Mouse (Mus musculus) cerebellum, postnatal 10 days (tissue): ENCODE results near the gene Kbtbd6.
"Not testable (repeated sequence)": the region's sequence is repeated elsewhere in the genome, so short reads cannot be mapped to it uniquely, and the experiment has no call there.

Source experiments
- DNase-seq, 2 experiments: peaks; one replicate each; pipeline ENCODE4 v3.0.0; 2021; ENCODE audit warnings: mixed read lengths in 2 of 2

Kbtbd6 gene

GRCm38 (mm10) chr14:79451681-79452590 lies at the start of gene Kbtbd6:
Gene Kbtbd6, plus strand, starts transcription at chr14:79451835.
- DNase-seq = peak; percentile 84 to 85

- no peak for DNase-seq
These were observed 44.0 kb upstream of the Kbtbd6 start for GRCm38 (mm10) chr14:79407641-79408040.

GRCm38 (mm10) chr14:79409278-79409830 lies 42.3 kb upstream of the Kbtbd6 start:
- DNase-seq = no peak

GRCm38 (mm10) chr14:79410662-79411061 lies 41.0 kb upstream of the Kbtbd6 start:
- no peak for DNase-seq

- no peak for DNase-seq
These were observed 38.5 kb upstream of the Kbtbd6 start for GRCm38 (mm10) chr14:79413121-79413520.

- peak in 1 of 2 experiments; percentile 28 for DNase-seq
These were observed 31.5 kb upstream of the Kbtbd6 start for GRCm38 (mm10) chr14:79420083-79420685.

- DNase-seq = peak; percentile 92 to 95
These were observed 25.5 kb upstream of the Kbtbd6 start, which contains the start of gene Kbtbd7 for GRCm38 (mm10) chr14:79425979-79426729. Gene Kbtbd7, plus strand, starts transcription at chr14:79426511.

GRCm38 (mm10) chr14:79426730-79427365 lies 24.8 kb upstream of the Kbtbd6 start:
- DNase-seq = peak; percentile 50 to 53

GRCm38 (mm10) chr14:79434068-79434467 lies 17.6 kb upstream of the Kbtbd6 start:
- no peak for DNase-seq

- no peak for DNase-seq
These were observed 11.0 kb upstream of the Kbtbd6 start for GRCm38 (mm10) chr14:79440655-79441054.

- no peak for DNase-seq
These were observed 10.2 kb upstream of the Kbtbd6 start for GRCm38 (mm10) chr14:79441441-79441840.

- DNase-seq = no peak
These were observed 7.0 kb upstream of the Kbtbd6 start for GRCm38 (mm10) chr14:79444601-79445000.

- peak; percentile 58 to 60 for DNase-seq
These were observed 6.5 kb upstream of the Kbtbd6 start for GRCm38 (mm10) chr14:79445055-79445620.

GRCm38 (mm10) chr14:79452591-79452934 lies 928 bp downstream of the Kbtbd6 start:
- DNase-seq = not testable (repeated sequence)

- no peak for DNase-seq
These were observed 8.8 kb downstream of the Kbtbd6 start for GRCm38 (mm10) chr14:79460401-79460800.

- no peak for DNase-seq
These were observed 9.4 kb downstream of the Kbtbd6 start for GRCm38 (mm10) chr14:79460988-79461387.

GRCm38 (mm10) chr14:79465623-79466022 lies 14.0 kb downstream of the Kbtbd6 start:
- DNase-seq = no peak

- DNase-seq = peak; percentile 79 to 82
These were observed 16.0 kb downstream of the Kbtbd6 start for GRCm38 (mm10) chr14:79467621-79468020.

- no peak for DNase-seq
These were observed 21.7 kb downstream of the Kbtbd6 start for GRCm38 (mm10) chr14:79473384-79473783.

- peak; percentile 99 for DNase-seq
These were observed 29.1 kb downstream of the Kbtbd6 start, which contains the start of gene Elf1 for GRCm38 (mm10) chr14:79480624-79481338. Gene Elf1, plus strand, starts transcription at chr14:79481194.
